Mouse (Mus musculus) megakaryocyte, embryonic 14.5 days (primary cell): ENCODE measurements at regions not wholly inside any gene's neighbourhood (a gene's known extent, or its start where the extent isn't known, plus 50 kb on each side); places are given as distances from the start of the nearest gene placed in this dataset.

ENCODE experiments used
- FLI1 ChIP-seq: IDR thresholded peaks from 2 replicates; pipeline ENCODE4 v1.6.1; 2012; ENCODE audit warnings: low read length, inconsistent platforms, mixed read lengths
- GATA1 ChIP-seq: IDR thresholded peaks from 3 replicates; pipeline ENCODE4 v1.6.1; 2012; ENCODE audit warnings: mixed read lengths, low read length, inconsistent platforms, borderline replicate concordance

- no peak for TF ChIP-seq GATA1
- TF ChIP-seq FLI1 = no peak
These were observed 208.9 kb upstream of the Cpeb2 start for GRCm38 (mm10) chr5:43024006-43024593.
